In genomic region chr6:120822937-120823614, GRCm38 (mm10) we compare ENCODE assay signal across 8 mouse cellular contexts. TPM values are rescaled to one million over a fixed set of nuclear protein-coding genes. Genes with fewer than 3 reads are reported as not detected.
DNase-seq lines count a peak whose midpoint lies in the region; ATAC-seq and TF ChIP-seq lines count a peak whose summit lies in the region.

No protein-coding gene starts in this region.

- peak overlapping the region; percentile 94 for H3K27ac ChIP-seq in heart, adult 2 months
- H3K27ac ChIP-seq in forebrain, embryonic 15.5 days (replicated peaks) = peak overlapping the region; percentile 54
- peak overlapping the region; percentile 89 for H3K27ac ChIP-seq in midbrain, embryonic 15.5 days

- TF ChIP-seq POLR2A in heart, adult 2 months (IDR thresholded peaks at IDR 0.05; ENCODE audit: insufficient read depth, low read depth, low read length) = no peak

- peaks cover 1% of the 10 kb centered on the region for H3K79me2 ChIP-seq in heart, adult 2 months (replicated peaks; ENCODE audit: control insufficient read depth, insufficient read depth, low read length)

- no peaks in the 10 kb centered on the region for H3K27me3 ChIP-seq in heart, adult 2 months (ENCODE audit: control insufficient read depth, insufficient read depth, low read length)
- H3K27me3 ChIP-seq in forebrain, embryonic 15.5 days = no peaks in the 10 kb centered on the region
- H3K27me3 ChIP-seq in midbrain, embryonic 15.5 days (replicated peaks) = no peaks in the 10 kb centered on the region

- DNase-seq in heart, adult 2 months = no peak
- no peak for DNase-seq in heart, postnatal 25 days (ENCODE audit: low spot score)
- DNase-seq in ZHBTc4 (ENCODE audit: low read depth, low spot score) = peak; percentile 46
- peak; percentile 21 to 53 for DNase-seq in kidney, postnatal 25 days
- DNase-seq in yolk sac, embryonic 10.5 days (ENCODE audit: low spot score) = no peak
- no peak for DNase-seq in Muller cell, postnatal 12 days (ENCODE audit: inconsistent ontology term)

- peak; percentile 57; the same call in 1 of the 2 replicates for ATAC-seq in forebrain, embryonic 15.5 days (replicated peaks)
- peak; percentile 64 for ATAC-seq in midbrain, embryonic 15.5 days (replicated peaks)

- TF ChIP-seq EP300 in heart, adult 2 months (IDR thresholded peaks at IDR 0.05; ENCODE audit: insufficient read depth, low read depth, low read length) = no peak

- intact Hi-C loops in heart, adult 2 months (cut with DNase I) = loop anchor here (5.0 kb wide), 1 partner anchor 291 kb away; the partner anchor contains the start of gene Hdhd5
- intact Hi-C loops in heart, postnatal 25 days (cut with DNase I) = no loop called here

- WGBS in heart, adult 2 months = 58% methylated on average over 10 of the region's 10 CpGs
- WGBS in forebrain, embryonic 15.5 days = 69% methylated on average over 10 of the region's 10 CpGs
- WGBS in midbrain, embryonic 15.5 days = 72% methylated on average over 10 of the region's 10 CpGs

- H3K9ac ChIP-seq in heart, adult 2 months (ENCODE audit: low read depth, low read length) = no peak overlapping the region
- H3K9ac ChIP-seq in forebrain, embryonic 15.5 days (replicated peaks) = 0 out of 2 replicates have a peak overlapping the region, but pooled peaks have one; percentile 13
- H3K9ac ChIP-seq in midbrain, embryonic 15.5 days = no peak overlapping the region

- peak overlapping the region; percentile 37 for H3K4me2 ChIP-seq in forebrain, embryonic 15.5 days (replicated peaks)
- H3K4me2 ChIP-seq in midbrain, embryonic 15.5 days = peak overlapping the region; percentile 66

- no peaks in the 10 kb centered on the region for H3K9me3 ChIP-seq in forebrain, embryonic 15.5 days
- H3K9me3 ChIP-seq in midbrain, embryonic 15.5 days = no peaks in the 10 kb centered on the region

- no peak overlapping the region; the same call in 1 of the 2 replicates for H3K4me3 ChIP-seq in heart, adult 2 months
- peak overlapping the region; percentile 84 for H3K4me3 ChIP-seq in forebrain, embryonic 15.5 days
- H3K4me3 ChIP-seq in midbrain, embryonic 15.5 days = peak overlapping the region; percentile 76; the same call in 1 of the 2 replicates

- peaks cover 3% of the 10 kb centered on the region for H3K4me1 ChIP-seq in heart, adult 2 months (ENCODE audit: control insufficient read depth, insufficient read depth, low read length)
- peaks cover 20% of the 10 kb centered on the region for H3K4me1 ChIP-seq in forebrain, embryonic 15.5 days
- H3K4me1 ChIP-seq in midbrain, embryonic 15.5 days = peaks cover 24% of the 10 kb centered on the region

- peak; percentile 45 for TF ChIP-seq CTCF in heart, adult 2 months (IDR thresholded peaks at IDR 0.05)

- no peaks in the 10 kb centered on the region; the same call in 1 of the 2 replicates for H3K36me3 ChIP-seq in heart, adult 2 months (ENCODE audit: control insufficient read depth, insufficient read depth, low read length)
- peaks cover 11% of the 10 kb centered on the region for H3K36me3 ChIP-seq in forebrain, embryonic 15.5 days
- H3K36me3 ChIP-seq in midbrain, embryonic 15.5 days (replicated peaks) = peaks cover 11% of the 10 kb centered on the region

RNA-seq across cellular contexts. Expression of gene Atp6v1e1, which starts 0.5 kb away (rescaled TPM):
- total RNA-seq in heart, adult 2 months (2021) = 100 to 1,000 TPM; 142 to 165 TPM
- polyA plus RNA-seq in heart, adult 2 months (2012; rRNA removed) = 145 and 161 TPM in 2 replicates
- total RNA-seq in heart, postnatal 25 days (2021) = 100 to 1,000 TPM; 136 to 153 TPM
- polyA plus RNA-seq in forebrain, embryonic 15.5 days (2015; fragmentation: Nextera tagmentation; extraction: Ambion mirVana) = 225 and 229 TPM in 2 replicates
- polyA plus RNA-seq in midbrain, embryonic 15.5 days (2015; fragmentation: Nextera tagmentation; extraction: Ambion mirVana) = 256 and 264 TPM in 2 replicates

RNA-seq across cellular contexts. Expression of gene Bcl2l13, which starts 12.9 kb away (rescaled TPM):
- 10 to 100 TPM; 72.5 to 84.8 TPM for total RNA-seq in heart, adult 2 months (2021)
- polyA plus RNA-seq in heart, adult 2 months (2012; rRNA removed) = 36.2 and 49.7 TPM in 2 replicates
- total RNA-seq in heart, postnatal 25 days (2021) = 10 to 100 TPM; 77.0 to 87.7 TPM
- 32.6 and 32.9 TPM in 2 replicates for polyA plus RNA-seq in forebrain, embryonic 15.5 days (2015; fragmentation: Nextera tagmentation; extraction: Ambion mirVana)
- polyA plus RNA-seq in midbrain, embryonic 15.5 days (2015; fragmentation: Nextera tagmentation; extraction: Ambion mirVana) = 24.2 and 25.1 TPM in 2 replicates

RNA-seq across cellular contexts. Expression of gene Slc25a18, which starts 49.7 kb away (rescaled TPM):
- total RNA-seq in heart, adult 2 months (2021) = under 1 TPM; 0.11 to 0.13 TPM
- polyA plus RNA-seq in heart, adult 2 months (2012; rRNA removed) = 0.18 and 0.37 TPM in 2 replicates
- under 1 TPM in 1 of 2 experiments, not detected in 1; 0.17 TPM for total RNA-seq in heart, postnatal 25 days (2021)
- 1.3 and 3.2 TPM in 2 replicates for polyA plus RNA-seq in forebrain, embryonic 15.5 days (2015; fragmentation: Nextera tagmentation; extraction: Ambion mirVana)
- polyA plus RNA-seq in midbrain, embryonic 15.5 days (2015; fragmentation: Nextera tagmentation; extraction: Ambion mirVana) = 9.8 and 12.5 TPM in 2 replicates

Comparison
In these comparisons a context has a peak if more than half of its experiments do, and no peak if none do; other contexts are left out.
1. DNase-seq: peak in ZHBTc4 (single experiment) and kidney, postnatal 25 days (2 of 2); none in heart, adult 2 months (0 of 2), heart, postnatal 25 days (single experiment), yolk sac, embryonic 10.5 days (single experiment) and Muller cell, postnatal 12 days (single experiment).
2. Peak in every context shown above with its lines, with median percentiles within 50 percentile points of each other: H3K27ac ChIP-seq.